Mouse (Mus musculus) E14TG2a.4 (cell line): ENCODE measurements at regions not wholly inside any gene's neighbourhood (a gene's known extent, or its start where the extent isn't known, plus 50 kb on each side); places are given as distances from the start of the nearest gene placed in this dataset.

Source experiments
- CTCF ChIP-seq: conservative IDR thresholded peaks from 2 replicates; pipeline ENCODE4 v1.5.1; 2014; ENCODE audit warnings: low read length
- POU5F1 ChIP-seq: IDR thresholded peaks from 2 replicates; pipeline ENCODE4 v1.6.1; 2014; ENCODE audit warnings: low read length, borderline replicate concordance

DNA sequence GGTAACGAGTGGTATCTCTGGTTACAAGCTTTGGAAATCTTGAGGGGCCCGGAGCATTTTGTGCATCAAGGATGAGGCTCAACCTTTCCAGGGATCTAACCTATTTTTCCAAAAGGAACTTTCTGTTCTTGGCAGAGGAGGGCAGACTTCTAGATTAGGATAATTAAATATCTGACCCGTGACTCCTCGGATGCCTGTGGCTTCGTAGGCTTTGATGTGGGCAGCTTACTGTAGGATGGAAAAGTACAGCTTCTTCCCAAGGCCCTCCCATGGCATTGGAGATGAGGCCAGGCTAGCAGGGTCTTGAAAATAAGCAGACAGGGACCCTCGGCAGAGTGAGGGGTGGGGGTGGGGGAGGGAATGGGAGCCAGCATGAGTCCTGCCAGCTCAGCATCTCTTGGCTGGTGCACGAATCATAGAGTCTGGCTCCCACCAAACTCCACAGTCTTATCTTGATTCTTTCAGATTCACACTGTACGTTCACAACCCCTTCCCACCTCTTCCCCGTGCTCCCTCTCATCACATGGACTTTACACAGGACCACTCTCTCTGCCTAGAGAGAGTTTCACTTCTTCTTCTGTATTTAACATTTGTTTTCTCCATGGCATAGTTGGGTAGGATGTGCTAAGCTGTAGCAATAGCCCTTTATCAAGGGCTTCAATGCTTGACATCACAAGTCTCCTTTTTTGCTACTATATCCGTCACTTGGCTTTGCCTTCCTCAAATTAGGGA, 104.9 kb downstream of the E030025P04Rik start:
- TF ChIP-seq CTCF, result no peak
- no peak for TF ChIP-seq POU5F1
